Mouse (Mus musculus): ENCODE results near the gene Smok2b. TPM values are rescaled to one million over a fixed set of nuclear protein-coding genes. Genes with fewer than 3 reads are reported as not detected.

Gene Smok2b
- polyA plus RNA-seq, 1 experiment from 2014 or later, result not detected

Other genes with a start within 250 kb of the Smok2b start
- gene Wtap, start 236.1 kb upstream of the Smok2b start, polyA plus RNA-seq (2016; fragmentation: Nextera tagmentation; extraction: Ambion mirVana), result 74.4 and 87.6 TPM in 2 replicates
- gene Sod2, start 223.4 kb upstream of the Smok2b start, polyA plus RNA-seq (2016; fragmentation: Nextera tagmentation; extraction: Ambion mirVana), result 213 and 293 TPM in 2 replicates
- not detected in 2 replicates for gene Gpr31b, start 178.0 kb upstream of the Smok2b start, polyA plus RNA-seq (2016; fragmentation: Nextera tagmentation; extraction: Ambion mirVana)
- 0.17 TPM in 1 of 2 replicates, not detected in the other for gene Tcp10b, start 169.2 kb upstream of the Smok2b start, polyA plus RNA-seq (2016; fragmentation: Nextera tagmentation; extraction: Ambion mirVana)
- not detected in 2 replicates for gene Unc93a, start 98.4 kb upstream of the Smok2b start, polyA plus RNA-seq (2016; fragmentation: Nextera tagmentation; extraction: Ambion mirVana)
- not detected in 2 replicates for gene Smok2a, start 9.1 kb upstream of the Smok2b start, polyA plus RNA-seq (2016; fragmentation: Nextera tagmentation; extraction: Ambion mirVana)
- gene Tcp10c, start 124.3 kb downstream of the Smok2b start, polyA plus RNA-seq (2016; fragmentation: Nextera tagmentation; extraction: Ambion mirVana), result not detected in 2 replicates

Data from heart, embryonic 10.5 days (tissue).